Mouse (Mus musculus) v-Abl transformed pro-B cells (cell line): Measurements from ENCODE around the gene Usp42.

Experiments used
- in situ Hi-C, 2 experiments: fragments of 400-800 bp; cut with MboI; formaldehyde crosslinking; loops; one replicate each; pipeline ENCODE4 v1.15.1; 2025; ENCODE audit not compliant: unreplicated experiment in 2 of 2

The Usp42 gene

GRCm38 (mm10) chr5:143732180-143732891 is at the start of gene Usp42:
Gene Usp42, minus strand, starts transcription at chr5:143732280.
- in situ Hi-C loops, result loop anchor here in 1 of 2 experiments (10.0 kb wide), 1 partner anchor 1002 kb away; no protein-coding TSS in a partner anchor

GRCm38 (mm10) chr5:143760508-143760907 is 28.4 kb upstream of the Usp42 start:
- in situ Hi-C loops, result no loop called here

- in situ Hi-C loops, result no loop called here
These were observed 27.5 kb upstream of the Usp42 start for GRCm38 (mm10) chr5:143759554-143759953.

GRCm38 (mm10) chr5:143757755-143758443 is 25.8 kb upstream of the Usp42 start:
- in situ Hi-C loops, result no loop called here

GRCm38 (mm10) chr5:143755529-143756141 is 23.6 kb upstream of the Usp42 start:
- in situ Hi-C loops, result no loop called here

GRCm38 (mm10) chr5:143749630-143750208 is 17.6 kb upstream of the Usp42 start:
- in situ Hi-C loops, result no loop called here

- in situ Hi-C loops, result loop anchor here in 1 of 2 experiments (10.0 kb wide), 1 partner anchor 1003 kb away; no protein-coding TSS in a partner anchor
These were observed 482 bp downstream of the Usp42 start for GRCm38 (mm10) chr5:143731483-143732112.

GRCm38 (mm10) chr5:143730915-143731314 is 1.2 kb downstream of the Usp42 start:
- in situ Hi-C loops, result loop anchor here in 1 of 2 experiments (10.0 kb wide), 1 partner anchor 1004 kb away; no protein-coding TSS in a partner anchor

GRCm38 (mm10) chr5:143721962-143722361 is 10.1 kb downstream of the Usp42 start:
- in situ Hi-C loops, result no loop called here

DNA sequence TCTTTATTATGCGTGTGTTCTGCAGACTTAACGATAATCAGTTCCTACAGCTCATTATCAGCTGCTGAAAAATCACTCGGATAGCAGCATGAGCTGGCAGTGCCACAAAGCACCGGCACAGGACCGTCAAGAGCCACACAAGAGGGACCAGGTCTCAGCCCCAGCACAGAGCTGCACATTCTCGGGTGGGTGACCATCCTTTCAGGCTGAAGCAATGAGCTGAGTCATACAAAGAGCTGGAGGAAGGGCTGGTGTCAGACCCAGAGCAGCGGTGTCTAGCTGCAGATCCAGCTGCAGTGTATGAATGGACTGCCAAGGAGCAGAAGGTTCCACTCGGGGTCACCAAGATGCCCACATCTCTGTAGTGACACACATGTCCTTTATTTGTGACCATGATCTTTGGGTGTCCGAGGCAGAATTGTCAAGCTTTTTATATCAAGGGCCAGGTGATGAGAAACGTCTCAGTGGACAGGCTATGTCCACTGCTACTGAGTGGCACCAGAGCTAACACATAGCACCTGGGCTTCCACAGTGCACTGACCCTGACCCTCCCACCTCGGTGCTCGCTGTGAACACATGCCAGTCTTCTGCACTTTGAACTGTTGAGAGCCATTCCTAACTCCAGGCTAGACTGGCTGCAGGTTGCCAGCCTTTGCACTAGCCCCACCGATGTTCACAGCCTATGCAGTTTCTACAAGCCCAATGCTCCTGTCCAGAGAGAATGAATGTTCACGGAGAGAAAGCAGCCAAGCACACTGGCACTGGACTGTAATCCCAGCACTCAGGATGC is 19.9 kb downstream of the Usp42 start:
- in situ Hi-C loops, result loop anchor here (5.0 kb wide), 3 partner anchors 145 to 280 kb away; no protein-coding TSS in a partner anchor

DNA sequence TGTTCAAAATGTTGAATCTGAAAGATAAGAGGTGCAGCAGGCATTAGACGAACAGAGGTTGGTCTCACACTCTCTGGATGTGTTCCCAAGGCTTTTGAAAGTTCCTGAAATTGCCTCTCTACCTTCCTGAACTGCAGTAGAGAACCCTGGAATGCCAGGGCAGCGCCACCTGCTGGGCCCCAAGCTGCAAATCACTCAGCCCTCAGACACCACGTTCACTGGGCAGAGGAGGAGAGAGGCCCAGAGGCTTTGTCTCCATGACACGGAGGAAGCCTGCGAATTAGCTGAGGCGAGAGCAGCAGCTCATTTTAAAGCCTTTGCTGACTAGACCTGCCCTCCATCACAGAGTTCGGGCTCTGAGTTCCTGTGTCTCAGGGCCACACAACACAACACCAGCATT is 20.8 kb downstream of the Usp42 start:
- in situ Hi-C loops, result loop anchor here (5.0 kb wide), 3 partner anchors 144 to 279 kb away; no protein-coding TSS in a partner anchor

GRCm38 (mm10) chr5:143706822-143707200 is 25.3 kb downstream of the Usp42 start:
- in situ Hi-C loops, result no loop called here

DNA sequence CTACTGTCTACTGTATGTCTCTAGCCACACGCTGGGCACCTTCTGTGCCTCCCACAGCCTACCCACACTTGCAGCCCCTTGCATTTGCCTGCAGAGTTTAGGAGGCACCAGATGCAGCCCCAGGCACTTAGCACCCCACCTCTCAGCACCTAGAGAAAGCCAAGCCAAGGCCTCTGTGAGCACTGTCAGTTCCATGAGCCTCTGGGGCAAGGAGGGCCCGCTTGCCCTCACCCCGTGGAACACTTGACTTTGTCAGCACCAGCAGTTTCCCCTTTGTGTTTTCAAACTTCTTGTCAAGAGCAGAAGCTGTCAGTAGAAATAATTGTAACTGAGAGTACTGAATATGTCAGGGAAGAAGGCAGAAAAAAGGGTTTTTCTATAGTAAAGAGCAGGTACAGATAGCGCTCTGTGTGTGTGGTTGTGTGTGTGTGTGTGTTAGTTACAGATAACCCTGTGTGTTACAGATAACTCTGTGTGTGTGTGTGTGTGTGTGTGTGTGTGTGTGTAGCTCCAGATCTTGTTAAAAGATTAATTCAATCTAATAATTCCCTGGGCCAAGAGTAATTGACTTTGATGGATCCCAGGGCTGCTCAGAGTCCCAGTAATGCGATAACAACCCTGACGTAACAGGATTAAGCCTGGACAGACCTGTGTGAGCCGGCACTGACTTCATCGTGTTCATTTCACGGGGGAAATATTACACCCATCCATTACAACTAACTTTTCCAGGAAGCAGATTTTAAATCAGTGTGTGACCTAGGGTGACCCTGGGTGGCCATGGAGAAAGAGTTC is 25.9 kb downstream of the Usp42 start:
- in situ Hi-C loops, result no loop called here

DNA sequence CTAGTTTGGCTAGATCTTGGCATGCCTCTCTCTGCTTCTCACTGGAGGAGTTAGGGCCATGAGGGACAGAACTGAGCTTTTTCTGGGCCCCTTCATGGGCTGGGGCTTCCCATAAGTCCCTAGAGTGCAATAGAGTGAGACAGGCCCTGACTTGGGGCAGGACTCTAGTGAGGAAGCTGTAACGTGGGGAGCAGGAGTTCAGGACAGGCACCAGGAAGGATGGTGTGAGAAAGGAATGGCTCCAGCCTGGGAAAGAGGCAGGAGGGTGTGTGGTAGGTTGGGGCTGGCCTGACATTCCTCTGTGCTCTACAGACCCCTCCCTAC is 26.5 kb downstream of the Usp42 start:
- in situ Hi-C loops, result no loop called here

- in situ Hi-C loops, result no loop called here
These were observed 27.0 kb downstream of the Usp42 start for GRCm38 (mm10) chr5:143704875-143705658.

- in situ Hi-C loops, result no loop called here
These were observed 31.0 kb downstream of the Usp42 start for GRCm38 (mm10) chr5:143701074-143701473.

- in situ Hi-C loops, result no loop called here
These were observed 31.8 kb downstream of the Usp42 start for GRCm38 (mm10) chr5:143700247-143700646.

DNA sequence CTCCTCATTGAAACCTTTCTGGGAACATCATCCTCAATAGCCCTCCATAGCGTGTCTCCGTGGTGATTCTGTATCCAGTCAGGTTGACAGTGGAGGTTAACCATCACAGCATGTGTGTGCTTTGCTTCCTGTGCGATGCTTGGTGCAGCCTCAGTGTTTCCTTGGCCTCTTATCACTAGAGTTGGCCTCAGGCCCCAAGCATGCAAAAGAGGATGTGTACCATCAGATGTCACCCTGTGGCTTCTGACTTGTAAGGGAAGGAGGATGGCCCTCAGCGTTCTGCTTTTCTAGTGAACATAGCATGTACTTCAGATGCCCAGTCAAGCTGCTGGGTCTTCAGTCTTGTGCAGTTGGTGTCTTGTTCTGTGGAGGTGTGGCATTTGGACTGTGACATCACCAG is 33.6 kb downstream of the Usp42 start:
- in situ Hi-C loops, result loop anchor here in 1 of 2 experiments (5.0 kb wide), 1 partner anchor 131 kb away; no protein-coding TSS in a partner anchor
